Mouse (Mus musculus) heart, adult 9 months (tissue): ENCODE results near the gene Fam71e1.

Experiments used
- DNase-seq, 2 experiments: peaks; one replicate each; pipeline ENCODE4 v3.0.0; 2022; ENCODE audit warnings: low spot score in 2 of 2

The Fam71e1 gene

DNA sequence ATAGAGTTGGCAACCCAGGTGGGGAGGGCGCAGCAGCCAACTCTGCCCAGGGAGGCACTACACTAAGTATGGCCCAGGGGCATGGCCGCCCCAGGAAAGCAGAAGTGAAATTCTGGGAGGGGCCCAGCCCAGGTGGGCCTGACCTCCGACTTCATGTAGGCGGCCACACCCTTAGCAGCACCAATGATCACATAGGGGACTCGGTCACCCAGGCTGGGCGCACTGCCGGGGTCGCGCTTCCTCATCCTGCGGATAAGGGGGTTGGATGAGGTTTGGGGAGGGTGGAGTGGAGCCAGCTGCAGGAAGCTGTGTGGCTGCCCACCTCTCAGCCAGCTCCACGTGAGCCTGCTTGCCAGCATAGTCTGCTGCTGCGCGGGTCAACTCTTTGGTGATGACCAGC lies 37.9 kb downstream of the Fam71e1 start:
- no peak for DNase-seq

GRCm38 (mm10) chr7:44534656-44535441 lies 38.5 kb downstream of the Fam71e1 start:
- DNase-seq: no peak

- no peak for DNase-seq
Measured at GRCm38 (mm10) chr7:44535657-44536589, 39.5 kb downstream of the Fam71e1 start.

GRCm38 (mm10) chr7:44536590-44536968 lies 40.2 kb downstream of the Fam71e1 start:
- no peak for DNase-seq

- DNase-seq: no peak
Measured at GRCm38 (mm10) chr7:44537009-44537408, 40.6 kb downstream of the Fam71e1 start.

GRCm38 (mm10) chr7:44537496-44537895 lies 41.1 kb downstream of the Fam71e1 start:
- no peak for DNase-seq

- DNase-seq: no peak
Measured at GRCm38 (mm10) chr7:44538756-44539624, 42.6 kb downstream of the Fam71e1 start.

GRCm38 (mm10) chr7:44542555-44542954 lies 46.2 kb downstream of the Fam71e1 start:
- no peak for DNase-seq

- DNase-seq: no peak
Measured at GRCm38 (mm10) chr7:44543071-44543470, 46.7 kb downstream of the Fam71e1 start.

- DNase-seq: no peak
Measured at GRCm38 (mm10) chr7:44546274-44546673, 49.9 kb downstream of the Fam71e1 start.

- DNase-seq: no peak
Measured at GRCm38 (mm10) chr7:44547041-44547440, 50.7 kb downstream of the Fam71e1 start.

DNA sequence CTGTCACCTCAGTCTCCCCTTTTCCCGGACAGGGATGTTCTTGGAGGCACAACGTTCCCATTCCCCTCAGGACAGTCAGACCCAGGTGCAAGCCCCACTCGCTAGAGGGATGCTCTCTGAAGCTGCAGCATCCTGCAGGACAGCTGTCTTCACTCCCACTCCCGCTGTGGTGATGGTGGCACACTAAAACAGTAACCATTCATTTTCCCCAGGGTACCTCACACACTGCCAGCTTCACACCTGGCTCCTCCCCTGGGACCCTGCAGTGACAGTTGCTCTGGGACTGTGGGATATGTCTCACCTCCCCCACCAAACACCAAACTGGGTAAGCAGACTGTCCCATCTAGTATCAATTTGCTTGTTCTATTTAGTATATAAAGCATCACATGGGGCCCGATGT lies 51.3 kb downstream of the Fam71e1 start:
- DNase-seq: no peak

DNA sequence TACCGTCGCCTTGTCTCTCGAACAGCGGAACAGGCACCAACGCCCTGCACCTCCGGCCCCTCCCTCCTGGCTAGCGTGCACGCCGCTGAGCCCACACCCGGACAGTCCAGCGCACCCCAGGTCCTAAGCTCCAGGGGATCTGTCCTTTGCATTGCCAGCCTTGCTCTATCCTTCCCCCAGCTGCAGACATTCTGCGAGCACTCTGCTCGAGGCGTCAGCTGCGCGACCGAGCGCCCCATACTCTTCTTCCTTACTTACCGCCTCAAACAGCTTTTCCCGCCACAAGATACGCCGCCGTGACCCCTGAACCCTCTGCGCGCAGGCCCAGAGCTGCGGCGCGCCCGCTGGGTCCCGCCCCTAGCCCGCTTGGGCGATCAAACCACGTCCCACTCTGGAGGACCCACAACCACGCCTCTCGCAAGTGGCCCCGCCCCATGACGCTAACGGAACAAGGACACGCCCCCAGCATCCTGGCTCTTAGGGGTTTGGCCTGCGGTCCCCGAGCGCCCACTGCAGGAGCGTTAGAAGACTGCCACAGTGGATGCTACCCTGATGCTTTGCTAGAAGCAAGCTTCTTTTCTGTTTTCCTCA lies 52.2 kb downstream of the Fam71e1 start, which contains the start of gene Pold1:
Pold1 (minus strand) TSS at position 353 of the 591 bp plus-strand sequence.
- peak; percentile 98 to 100 for DNase-seq

DNA sequence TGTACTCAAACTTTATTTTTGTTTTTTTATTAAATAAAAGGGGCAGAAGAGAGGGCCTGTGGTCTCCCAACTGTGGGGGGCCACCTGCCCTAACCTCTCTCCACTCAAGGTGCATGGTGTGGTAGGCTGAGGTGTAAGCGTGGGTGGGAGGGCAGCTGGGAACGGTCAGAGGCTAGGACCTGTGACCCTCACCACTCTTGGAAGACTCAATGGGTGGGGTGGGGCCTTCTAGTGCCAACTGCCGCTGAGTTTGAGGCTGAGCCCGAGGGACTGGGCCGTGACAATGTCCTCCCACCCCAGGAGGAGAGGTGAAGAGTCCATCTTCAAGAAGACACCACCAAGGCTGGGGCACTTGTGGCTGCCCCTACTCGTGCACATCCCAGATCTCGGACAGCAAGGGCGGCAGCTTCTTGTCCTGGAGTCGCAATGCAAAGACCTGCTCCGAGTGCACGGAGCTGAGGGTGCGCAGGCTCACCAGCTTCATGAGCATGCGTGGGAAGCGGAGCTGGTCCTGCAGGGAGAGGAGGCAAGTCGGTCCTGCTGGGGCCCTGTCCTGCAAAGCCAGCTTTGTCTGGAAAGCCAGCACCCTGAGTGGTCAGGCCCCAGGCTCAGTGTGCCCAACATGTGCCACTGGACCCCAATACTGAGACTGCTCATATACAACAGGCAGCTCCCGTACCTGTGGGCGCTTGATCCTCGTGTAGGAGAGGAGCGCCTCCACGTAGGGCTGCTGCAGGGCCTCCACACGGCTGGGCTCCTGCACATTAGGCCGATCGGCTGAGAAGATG lies 53.4 kb downstream of the Fam71e1 start:
- no peak for DNase-seq

DNA sequence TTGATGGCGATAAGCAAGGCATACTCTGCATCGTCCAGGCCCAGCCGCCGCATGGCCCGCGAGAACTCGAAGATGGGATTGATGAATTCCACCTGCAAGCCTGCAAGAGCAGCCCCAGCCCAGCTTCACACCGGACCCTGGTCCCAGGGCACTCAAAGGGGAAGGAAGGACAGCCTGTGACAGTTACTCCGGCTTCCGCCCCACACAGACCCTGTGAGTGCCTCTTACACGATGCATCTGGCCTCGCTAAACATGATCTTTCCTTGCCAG lies 54.0 kb downstream of the Fam71e1 start:
- DNase-seq: no peak
